Mouse (Mus musculus) CH12.LX (cell line): ENCODE measurements around the gene Chd2. TPM values are rescaled to one million over a fixed set of nuclear protein-coding genes. Genes with fewer than 3 reads are reported as not detected.

Experiments
- DNase-seq: peaks from one replicate; pipeline ENCODE4 v3.0.0-alpha.2; 2013; ENCODE audit errors: extremely low read depth
- H3K27ac ChIP-seq: 2 replicates; pipeline ENCODE4 v1.5.1; 2012; ENCODE audit warnings: low read depth, mild to moderate bottlenecking, control low read depth, moderate library complexity; ENCODE audit not compliant: insufficient read depth
- H3K27me3 ChIP-seq: replicated peaks from 2 replicates; pipeline ENCODE3; 2012; ENCODE audit warnings: inconsistent platforms
- H3K36me3 ChIP-seq, 2 experiments: replicated peaks in 1 of 2; 2 replicates each; pipeline versions ENCODE3 to v1.6.1; 2012; ENCODE audit warnings: inconsistent platforms in 1 of 2, low read length in 1 of 2, mild to moderate bottlenecking in 1 of 2, mixed read lengths in 1 of 2, moderate library complexity in 1 of 2; ENCODE audit not compliant: control insufficient read depth in 1 of 2, insufficient read depth in 1 of 2
- H3K4me1 ChIP-seq, 2 experiments: 2 replicates each; pipeline ENCODE4 v1.6.1; 2012; ENCODE audit warnings: inconsistent platforms in 1 of 2, moderate library complexity in 1 of 2; ENCODE audit not compliant: insufficient read depth in 2 of 2, control insufficient read depth in 1 of 2
- H3K4me2 ChIP-seq: 2 replicates; pipeline ENCODE4 v1.6.1; 2012; ENCODE audit warnings: low read depth, mild to moderate bottlenecking, control low read depth; ENCODE audit not compliant: poor library complexity, insufficient read depth, severe bottlenecking
- H3K4me3 ChIP-seq, 3 experiments: fragments of 150-350 bp in 1 of 3; sonication (generic) in 1 of 3; replicated peaks in 1 of 3; 2 replicates each; pipeline versions ENCODE3 to v1.5.1; 2011 to 2012; ENCODE audit warnings: low read depth in 2 of 3, low read length in 2 of 3, mild to moderate bottlenecking in 2 of 3, moderate library complexity in 2 of 3, control low read depth in 1 of 3, improper control_type of control experiment in 1 of 3, inconsistent platforms in 1 of 3, mixed read lengths in 1 of 3; ENCODE audit not compliant: poor library complexity in 1 of 3
- H3K79me2 ChIP-seq: replicated peaks from 2 replicates; pipeline ENCODE4 v1.6.1; 2012; ENCODE audit warnings: mild to moderate bottlenecking, moderate library complexity; ENCODE audit not compliant: control insufficient read depth, poor library complexity, insufficient read depth, severe bottlenecking; ENCODE audit errors: extremely low read depth
- H3K9ac ChIP-seq: 2 replicates; pipeline ENCODE4 v1.6.1; 2012; ENCODE audit warnings: low read depth, mild to moderate bottlenecking, control low read depth, moderate library complexity; ENCODE audit not compliant: insufficient read depth
- H3K9me3 ChIP-seq: replicated peaks from 2 replicates; pipeline ENCODE3; 2012; ENCODE audit warnings: low read length, inconsistent platforms, mixed read lengths
- BHLHE40 ChIP-seq: IDR thresholded peaks from 2 replicates; pipeline ENCODE4 v1.6.1; 2011; ENCODE audit warnings: mild to moderate bottlenecking, low read depth, low read length, improper control_type of control experiment
- E2F4 ChIP-seq: IDR thresholded peaks from 2 replicates; pipeline ENCODE4 v1.6.1; 2011; ENCODE audit warnings: low read depth, low read length, improper control_type of control experiment; ENCODE audit not compliant: insufficient replicate concordance
- ELF1 ChIP-seq: IDR thresholded peaks from 2 replicates; pipeline ENCODE4 v1.6.1; 2014; ENCODE audit warnings: low read depth, mild to moderate bottlenecking, inconsistent platforms, low read length, improper control_type of control experiment
- ETS1 ChIP-seq: conservative IDR thresholded peaks from 2 replicates; pipeline ENCODE4 v1.6.1; 2012; ENCODE audit warnings: low read depth, mild to moderate bottlenecking, inconsistent platforms, low read length, improper control_type of control experiment, moderate library complexity
- GABPA ChIP-seq: IDR thresholded peaks from 2 replicates; pipeline ENCODE4 v1.6.1; 2012; ENCODE audit warnings: low read depth, low read length, improper control_type of control experiment, inconsistent platforms; ENCODE audit not compliant: insufficient replicate concordance
- KAT2A ChIP-seq: IDR thresholded peaks from 2 replicates; pipeline ENCODE4 v1.6.1; 2012; ENCODE audit warnings: low read length, improper control_type of control experiment, inconsistent platforms; ENCODE audit not compliant: insufficient replicate concordance
- MYC ChIP-seq: IDR thresholded peaks from 2 replicates; pipeline ENCODE4 v1.6.1; 2011; ENCODE audit warnings: low read depth, mild to moderate bottlenecking, improper control_type of control experiment, low read length
- POLR2A ChIP-seq: IDR thresholded peaks from 2 replicates; pipeline ENCODE4 v1.6.1; 2011; ENCODE audit warnings: low read depth, mild to moderate bottlenecking, improper control_type of control experiment, low read length
- RAD21 ChIP-seq: IDR thresholded peaks from 2 replicates; pipeline ENCODE4 v1.6.1; 2011; ENCODE audit warnings: low read depth, mild to moderate bottlenecking, low read length, improper control_type of control experiment, moderate library complexity
- SIN3A ChIP-seq: IDR thresholded peaks from 2 replicates; pipeline ENCODE4 v1.6.1; 2012; ENCODE audit warnings: low read length, improper control_type of control experiment, inconsistent platforms
- UBTF ChIP-seq: IDR thresholded peaks from 2 replicates; pipeline ENCODE4 v1.6.1; 2012; ENCODE audit warnings: low read depth, mild to moderate bottlenecking, inconsistent platforms, low read length, improper control_type of control experiment, moderate library complexity
- USF1 ChIP-seq: IDR thresholded peaks from 2 replicates; pipeline ENCODE4 v1.6.1; 2014; ENCODE audit warnings: low read depth, mild to moderate bottlenecking, inconsistent platforms, low read length, improper control_type of control experiment
- ZC3H11A ChIP-seq: IDR thresholded peaks from 2 replicates; pipeline ENCODE4 v1.6.1; 2012; ENCODE audit warnings: low read depth, mild to moderate bottlenecking, inconsistent platforms, low read length, improper control_type of control experiment
- ZMIZ1 ChIP-seq: IDR thresholded peaks from 2 replicates; pipeline ENCODE4 v1.6.1; 2012; ENCODE audit warnings: low read depth, mild to moderate bottlenecking, inconsistent platforms, low read length, improper control_type of control experiment
- dilution Hi-C: fragments of 300-500 bp; cut with MboI; formaldehyde crosslinking; loops from 2 replicates; pipeline ENCODE4 v1.14.3; 2020; ENCODE audit warnings: low sequenced_read_pairs; ENCODE audit not compliant: extremely low pct_unique_long_range_greater_than_20kb, extremely low pct_ligation_motif_present
- in situ Hi-C: fragments of 300-500 bp; cut with MboI; formaldehyde crosslinking; loops from 3 replicates; pipeline ENCODE4 v1.14.3; 2019; ENCODE audit warnings: low sequenced_read_pairs, low pct_ligation_motif_present, low pct_unique_long_range_greater_than_20kb, mixed read lengths
- polyA plus RNA-seq: library from polyadenylated mRNA; unstranded; fragments of >175 nt; gene quantifications from 2 replicates; pipeline ENCODE4 v1.2.1, GENCODE M21; 2012; ENCODE audit warnings: low read depth; ENCODE audit not compliant: insufficient read length
- total RNA-seq, 2 experiments: library from RNA; depleted of rRNA; stranded (reverse); fragments of 300-350 nt in 1 of 2; fragments of >200 nt in 1 of 2; gene quantifications; 2 replicates each; pipeline ENCODE4 v1.2.3; 2012 to 2014

Chd2 gene
- total and polyA plus RNA-seq, 3 experiments: 23.2 to 39.3 (median 30.9) TPM

- H3K9ac ChIP-seq: no peak overlapping the region
- H3K27me3 ChIP-seq: no peaks in the 10 kb centered on the region
- in situ Hi-C loops (no loop called here), dilution Hi-C loops (no loop called here)
- no peak overlapping the region for H3K4me2 ChIP-seq
- TF ChIP-seq MYC (no peak), ZMIZ1 (no peak), ELF1 (no peak), RAD21 (no peak), KAT2A (no peak), ZC3H11A (no peak), SIN3A (no peak), UBTF (no peak), BHLHE40 (no peak), GABPA (no peak), POLR2A (no peak)
- no peak overlapping the region for H3K4me3 ChIP-seq
- H3K36me3 ChIP-seq: peaks cover 55 to 69% of the 10 kb centered on the region in 2 experiments
- H3K27ac ChIP-seq: no peak overlapping the region
- H3K4me1 ChIP-seq: peaks cover 12 to 46% of the 10 kb centered on the region in 2 experiments
- no peak for DNase-seq
- H3K9me3 ChIP-seq: no peaks in the 10 kb centered on the region
- H3K79me2 ChIP-seq: peaks cover 57% of the 10 kb centered on the region
Measured at GRCm38 (mm10) chr7:73521277-73522193, 20.1 kb downstream of the Chd2 start.

- H3K4me1 ChIP-seq: peaks cover 12 to 47% of the 10 kb centered on the region in 2 experiments
- H3K27ac ChIP-seq: no peak overlapping the region
- H3K4me3 ChIP-seq: no peak overlapping the region
- no peak overlapping the region for H3K4me2 ChIP-seq
- H3K9me3 ChIP-seq: no peaks in the 10 kb centered on the region
- no peaks in the 10 kb centered on the region for H3K27me3 ChIP-seq
- TF ChIP-seq ELF1 (no peak), MYC (no peak), ETS1 (no peak), USF1 (no peak), E2F4 (no peak), ZMIZ1 (no peak)
- in situ Hi-C loops: no loop called here
- peaks cover 62% of the 10 kb centered on the region for H3K79me2 ChIP-seq
- DNase-seq: no peak
- H3K36me3 ChIP-seq: peaks cover 67 to 81% of the 10 kb centered on the region in 2 experiments
- dilution Hi-C loops: no loop called here
- no peak overlapping the region for H3K9ac ChIP-seq
Measured at GRCm38 (mm10) chr7:73520231-73520630, 21.4 kb downstream of the Chd2 start.
